Mouse (Mus musculus) lung, adult 18-20 months (tissue): ENCODE measurements around the gene Cdh12.

Experiments used
- DNase-seq, 2 experiments: peaks; one replicate each; pipeline ENCODE4 v3.0.0; 2022; ENCODE audit warnings: mixed read lengths in 2 of 2

Cdh12 gene

DNA sequence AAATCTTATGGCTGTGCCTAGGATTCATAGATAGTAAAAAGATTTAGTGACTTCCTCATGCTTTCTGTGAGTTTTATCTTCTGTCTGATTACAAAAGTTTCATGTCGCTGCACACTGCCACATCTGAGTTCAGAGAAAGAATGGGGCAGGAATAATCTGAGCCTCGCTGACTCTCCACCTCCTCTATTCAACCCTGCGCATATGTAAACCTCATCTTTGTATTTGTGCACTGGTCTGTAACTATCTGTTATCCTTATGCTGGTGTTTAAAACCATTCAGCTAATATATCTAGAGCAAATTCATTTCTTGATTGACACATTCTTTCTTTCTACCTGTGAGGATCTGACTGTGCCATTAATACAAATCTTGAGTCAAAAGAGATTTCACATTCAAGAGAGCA is 944.0 kb downstream of the Cdh12 start:
- no peak for DNase-seq

DNA sequence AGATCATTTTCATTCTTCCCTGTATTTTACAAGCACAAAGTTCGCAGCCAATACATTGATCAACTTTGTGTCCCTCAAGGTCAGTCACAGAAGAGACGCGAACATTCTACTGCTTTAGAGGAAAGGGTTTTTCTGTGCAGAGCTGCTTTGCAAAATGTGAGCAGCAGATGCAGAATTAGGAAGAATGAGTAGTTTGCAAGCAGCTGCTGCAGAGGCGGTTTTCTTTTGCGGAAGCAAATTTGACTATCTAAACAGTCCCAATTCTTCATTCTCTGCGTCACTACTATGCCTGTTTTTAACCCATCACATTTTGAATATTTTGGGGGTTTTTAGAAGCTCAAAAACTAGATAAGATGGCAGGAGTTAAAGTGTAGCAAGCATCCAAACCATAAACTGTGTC is 956.1 kb downstream of the Cdh12 start:
- DNase-seq: no peak

DNA sequence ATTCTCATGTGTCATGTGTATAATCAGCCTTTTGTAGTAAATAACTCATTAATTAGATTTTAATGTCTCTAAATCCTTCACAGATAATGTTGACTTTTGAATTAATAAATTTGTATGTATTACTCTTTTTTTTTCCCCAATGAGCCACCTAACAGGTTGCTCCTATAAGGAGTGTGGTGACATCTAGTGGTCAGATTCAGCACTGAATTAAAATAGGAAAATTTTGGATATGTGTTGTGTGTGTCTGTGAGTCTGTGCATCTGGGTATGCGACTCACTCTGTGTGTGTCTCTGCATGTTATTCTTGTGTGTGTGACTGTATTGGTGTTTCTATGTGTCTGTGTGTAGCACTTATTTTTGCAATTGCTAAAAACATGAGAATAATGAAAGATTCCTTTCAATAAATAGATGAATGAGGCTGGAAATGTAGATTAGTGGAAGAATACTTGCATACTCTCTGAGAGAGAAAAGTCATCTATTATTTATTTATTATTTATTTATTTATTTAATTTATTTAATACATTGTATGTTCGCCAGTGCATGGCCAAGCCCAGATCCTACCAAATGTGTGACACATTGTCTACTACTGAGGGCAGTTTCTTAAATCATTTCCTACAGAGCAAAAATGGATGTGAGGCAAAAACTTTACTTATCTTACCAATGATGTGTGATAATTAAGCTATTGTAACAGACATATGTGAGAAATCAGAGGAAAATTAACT is 958.4 kb downstream of the Cdh12 start:
- DNase-seq: no peak

GRCm38 (mm10) chr15:21437347-21437746 is 988.3 kb downstream of the Cdh12 start:
- no peak for DNase-seq

DNA sequence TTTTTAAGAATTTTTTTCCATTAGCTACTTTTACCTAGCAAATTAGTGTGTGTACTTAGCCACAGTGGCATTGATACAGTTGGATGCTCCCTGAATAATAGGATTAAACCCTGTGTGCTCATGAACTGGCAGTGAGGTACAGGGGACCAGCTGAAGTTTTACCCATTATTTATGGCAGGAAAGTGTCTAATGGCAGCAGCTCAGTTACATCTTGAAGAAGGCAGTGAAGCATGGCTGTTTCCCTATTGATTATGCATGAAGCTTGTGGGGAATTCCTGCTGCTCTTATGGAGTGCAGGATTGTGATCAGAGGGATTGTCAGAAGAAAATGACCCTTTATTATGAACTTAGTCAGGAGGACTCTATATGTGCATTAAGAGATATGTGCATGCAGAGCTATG is 988.9 kb downstream of the Cdh12 start:
- no peak for DNase-seq

- DNase-seq: no peak
Observed at GRCm38 (mm10) chr15:21458098-21458497, 1009.0 kb downstream of the Cdh12 start.

DNA sequence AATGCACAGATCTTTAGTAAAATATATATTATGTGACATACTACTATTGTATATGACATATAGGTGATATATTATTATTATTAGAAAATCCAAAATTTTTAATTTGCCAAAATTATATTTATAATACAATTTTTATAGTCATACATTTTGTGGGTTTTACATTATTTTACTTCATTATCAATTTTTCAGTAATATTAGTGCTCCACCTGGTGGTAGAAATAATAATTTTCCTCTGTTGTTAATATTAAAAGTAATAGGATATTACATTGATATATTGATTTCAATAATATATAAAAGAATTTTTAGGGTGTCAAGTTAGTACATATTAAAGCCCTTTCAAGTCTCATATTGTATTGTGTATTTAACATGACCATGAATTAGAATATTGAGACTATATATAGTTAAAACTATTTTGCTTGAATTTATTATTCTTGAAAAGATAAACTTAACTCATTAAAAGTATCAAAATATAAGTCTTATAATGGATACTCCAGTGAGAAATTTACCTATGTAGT is 1070.3 kb downstream of the Cdh12 start:
- DNase-seq: no peak

DNA sequence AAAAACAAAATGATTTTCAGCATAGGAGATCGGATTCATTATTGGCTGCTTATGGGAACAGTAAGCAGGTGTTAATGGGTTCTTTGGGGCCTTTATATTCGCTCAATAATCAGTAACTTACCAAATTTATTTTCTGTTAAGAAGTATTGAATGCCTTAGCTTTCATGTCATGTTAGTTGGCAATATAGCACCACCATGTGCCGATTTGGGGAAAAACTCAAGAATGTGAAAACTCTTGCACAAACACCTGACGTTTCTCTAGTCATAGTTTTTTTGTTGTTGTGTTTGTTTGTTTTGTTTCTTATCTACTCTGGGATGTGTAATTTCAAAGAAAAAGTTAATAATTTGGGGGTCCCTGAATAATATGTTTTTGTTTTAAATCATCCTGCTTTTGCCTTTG is 1081.7 kb downstream of the Cdh12 start:
- no peak for DNase-seq

DNA sequence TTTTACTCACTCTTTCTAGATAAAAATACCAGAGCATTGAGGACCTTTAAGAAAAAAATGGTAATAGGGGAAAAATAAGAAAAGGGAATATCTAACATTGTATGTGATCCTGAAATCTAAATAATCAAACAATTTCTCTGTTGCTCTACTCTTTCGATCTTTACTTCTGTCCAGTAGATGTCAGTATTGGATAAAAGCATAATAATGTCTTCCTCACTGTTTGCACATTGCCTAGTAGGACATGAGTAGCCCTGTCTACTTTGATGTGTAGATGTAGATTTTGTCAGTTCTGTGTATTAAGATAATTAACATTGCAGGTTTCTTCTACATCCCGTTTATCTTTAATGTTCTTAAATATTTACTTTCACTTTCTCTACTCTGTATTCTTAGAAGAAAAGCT is 1087.8 kb downstream of the Cdh12 start:
- no peak for DNase-seq

DNA sequence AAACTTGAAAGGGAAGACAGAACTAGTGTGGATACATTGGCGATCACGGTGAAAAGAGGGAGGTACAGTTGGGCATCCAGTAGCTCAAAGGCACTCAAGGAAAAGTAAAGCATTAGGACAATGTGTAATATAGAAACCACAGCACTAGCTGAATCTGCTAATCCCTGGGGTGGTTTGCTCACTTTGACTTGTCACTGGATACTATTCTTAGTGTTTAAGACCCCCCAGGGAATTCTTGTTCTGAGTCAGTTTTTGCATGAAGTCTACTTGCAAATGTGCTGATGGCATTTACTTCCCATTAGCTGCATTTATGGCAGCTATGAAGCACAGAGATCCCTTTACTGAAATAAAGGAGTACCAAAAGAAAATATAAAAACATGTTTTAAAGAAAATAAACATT is 1095.7 kb downstream of the Cdh12 start:
- DNase-seq: no peak

GRCm38 (mm10) chr15:21555981-21556380 is 1106.9 kb downstream of the Cdh12 start:
- DNase-seq: no peak

- no peak for DNase-seq
Observed at GRCm38 (mm10) chr15:21566314-21567051, 1117.4 kb downstream of the Cdh12 start.

DNA sequence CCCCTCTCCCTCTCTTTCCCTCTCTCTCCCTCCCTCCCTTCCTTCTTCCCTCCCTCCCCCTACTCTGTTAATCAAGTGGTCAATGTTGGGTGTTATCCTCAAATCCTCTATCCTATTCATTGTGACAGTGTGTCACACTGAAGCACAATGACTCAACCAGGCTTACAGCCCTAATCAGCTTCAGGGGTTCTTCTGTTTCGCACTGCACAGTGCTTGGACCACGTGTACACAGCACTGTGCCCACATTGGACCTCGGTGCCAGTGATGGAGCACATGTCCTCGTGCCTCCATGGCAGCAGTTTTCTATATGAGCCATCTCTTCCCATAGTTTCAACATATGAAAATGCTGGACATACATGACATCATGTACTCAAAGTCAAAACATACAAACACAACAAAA is 1155.4 kb downstream of the Cdh12 start:
- DNase-seq: no peak
